Mouse (Mus musculus) layer of hippocampus, adult 2 months (tissue): Measurements from ENCODE around the gene Zfp446. TPM values are rescaled to one million over a fixed set of nuclear protein-coding genes. Genes with fewer than 3 reads are reported as not detected.
A peak's percentile ranks its signal among the peaks of the same experiment; 100 is the strongest.

Source experiments
- DNase-seq, 2 experiments: peaks; one replicate each; pipeline ENCODE4 v3.0.0; 2022; ENCODE audit warnings: low spot score in 2 of 2
- H3K27ac ChIP-seq: fragments of 200-600 bp; 2 replicates; pipeline ENCODE4 v1.8.1; 2022
- H3K4me3 ChIP-seq: fragments of 200-600 bp; 2 replicates; pipeline ENCODE4 v1.8.1; 2022; ENCODE audit warnings: mild to moderate bottlenecking
- CTCF ChIP-seq: fragments of 200-600 bp; conservative IDR thresholded peaks from 2 replicates; pipeline ENCODE4 v1.8.1; 2022; ENCODE audit warnings: antibody characterized with exemption, mild to moderate bottlenecking, moderate library complexity
- total RNA-seq, 2 experiments: library from RNA; stranded (reverse); gene quantifications; 2 replicates each; pipeline ENCODE4 v1.2.3; 2021

Gene Zfp446
- total RNA-seq, 2 experiments from 2014 or later = 8.7 to 11.5 TPM

- TF ChIP-seq CTCF = no peak
- H3K27ac ChIP-seq = peak within 1 kb of the TSS; percentile 92
- peak within 1 kb of the TSS; percentile 99 for H3K4me3 ChIP-seq
- peak; percentile 93 to 95 for DNase-seq
These were observed 12.0 kb upstream of the Zfp446 start, which contains the start of gene Zfp324 for GRCm38 (mm10) chr7:12965678-12966091. TSS of gene Zfp324 (plus strand) at chr7:12965838.

GRCm38 (mm10) chr7:12966104-12966845 is 11.4 kb upstream of the Zfp446 start:
- TF ChIP-seq CTCF = no peak
- H3K27ac ChIP-seq = peak overlapping the region; percentile 92
- DNase-seq = peak in 1 of 2 experiments; percentile 39
- H3K4me3 ChIP-seq = peak overlapping the region; percentile 99

- Histone ChIP-seq H3K4me3 (no peak overlapping the region), H3K27ac (no peak overlapping the region)
- DNase-seq = no peak
- TF ChIP-seq CTCF = no peak
These were observed 6.7 kb upstream of the Zfp446 start for GRCm38 (mm10) chr7:12970906-12971305.

GRCm38 (mm10) chr7:12978931-12979722 is 1.5 kb downstream of the Zfp446 start:
- peak overlapping the region; percentile 98; the same call in 1 of the 2 replicates for H3K27ac ChIP-seq
- DNase-seq = no peak
- H3K4me3 ChIP-seq = no peak overlapping the region; the same call in 1 of the 2 replicates
- TF ChIP-seq CTCF = no peak

- Histone ChIP-seq H3K4me3 (no peak overlapping the region), H3K27ac (no peak overlapping the region)
- no peak for DNase-seq
- no peak for TF ChIP-seq CTCF
These were observed 2.1 kb downstream of the Zfp446 start for GRCm38 (mm10) chr7:12979776-12980175.

- no peak for TF ChIP-seq CTCF
- Histone ChIP-seq H3K27ac (no peak overlapping the region), H3K4me3 (no peak overlapping the region)
- DNase-seq = no peak
These were observed 2.6 kb downstream of the Zfp446 start for GRCm38 (mm10) chr7:12980291-12980690.

GRCm38 (mm10) chr7:12985724-12986123 is 8.1 kb downstream of the Zfp446 start:
- DNase-seq = no peak
- Histone ChIP-seq H3K27ac (no peak overlapping the region), H3K4me3 (no peak overlapping the region)
- TF ChIP-seq CTCF = no peak

GRCm38 (mm10) chr7:12986906-12987305 is 9.3 kb downstream of the Zfp446 start:
- Histone ChIP-seq H3K27ac (no peak overlapping the region), H3K4me3 (no peak overlapping the region)
- DNase-seq = no peak
- no peak for TF ChIP-seq CTCF

- H3K4me3 ChIP-seq = no peak overlapping the region
- no peak for DNase-seq
- no peak overlapping the region for H3K27ac ChIP-seq
- TF ChIP-seq CTCF = no peak
These were observed 10.0 kb downstream of the Zfp446 start for GRCm38 (mm10) chr7:12987409-12988189.

- TF ChIP-seq CTCF = peak; percentile 76
- DNase-seq = peak in 1 of 2 experiments; percentile 19
These were observed 14.6 kb downstream of the Zfp446 start for GRCm38 (mm10) chr7:12992222-12992621.

GRCm38 (mm10) chr7:12993148-12993547 is 15.5 kb downstream of the Zfp446 start:
- Histone ChIP-seq H3K4me3 (no peak overlapping the region), H3K27ac (no peak overlapping the region)
- no peak for DNase-seq
- no peak for TF ChIP-seq CTCF

More at GRCm38 (mm10) chr7:12992222-12992621, 14.6 kb downstream of the Zfp446 start:
- no peak overlapping the region for H3K4me3 ChIP-seq
- H3K27ac ChIP-seq = no peak overlapping the region

GRCm38 (mm10) chr7:12995862-12996261 is 18.2 kb downstream of the Zfp446 start:
- DNase-seq = no peak
- Histone ChIP-seq H3K4me3 (no peak overlapping the region), H3K27ac (no peak overlapping the region)
- no peak for TF ChIP-seq CTCF

GRCm38 (mm10) chr7:12997230-12997629 is 19.6 kb downstream of the Zfp446 start:
- DNase-seq = no peak
- TF ChIP-seq CTCF = no peak
- no peak overlapping the region for H3K4me3 ChIP-seq
- H3K27ac ChIP-seq = no peak overlapping the region
